ENCODE assay signal across 14 mouse cellular contexts in the genomic region with DNA sequence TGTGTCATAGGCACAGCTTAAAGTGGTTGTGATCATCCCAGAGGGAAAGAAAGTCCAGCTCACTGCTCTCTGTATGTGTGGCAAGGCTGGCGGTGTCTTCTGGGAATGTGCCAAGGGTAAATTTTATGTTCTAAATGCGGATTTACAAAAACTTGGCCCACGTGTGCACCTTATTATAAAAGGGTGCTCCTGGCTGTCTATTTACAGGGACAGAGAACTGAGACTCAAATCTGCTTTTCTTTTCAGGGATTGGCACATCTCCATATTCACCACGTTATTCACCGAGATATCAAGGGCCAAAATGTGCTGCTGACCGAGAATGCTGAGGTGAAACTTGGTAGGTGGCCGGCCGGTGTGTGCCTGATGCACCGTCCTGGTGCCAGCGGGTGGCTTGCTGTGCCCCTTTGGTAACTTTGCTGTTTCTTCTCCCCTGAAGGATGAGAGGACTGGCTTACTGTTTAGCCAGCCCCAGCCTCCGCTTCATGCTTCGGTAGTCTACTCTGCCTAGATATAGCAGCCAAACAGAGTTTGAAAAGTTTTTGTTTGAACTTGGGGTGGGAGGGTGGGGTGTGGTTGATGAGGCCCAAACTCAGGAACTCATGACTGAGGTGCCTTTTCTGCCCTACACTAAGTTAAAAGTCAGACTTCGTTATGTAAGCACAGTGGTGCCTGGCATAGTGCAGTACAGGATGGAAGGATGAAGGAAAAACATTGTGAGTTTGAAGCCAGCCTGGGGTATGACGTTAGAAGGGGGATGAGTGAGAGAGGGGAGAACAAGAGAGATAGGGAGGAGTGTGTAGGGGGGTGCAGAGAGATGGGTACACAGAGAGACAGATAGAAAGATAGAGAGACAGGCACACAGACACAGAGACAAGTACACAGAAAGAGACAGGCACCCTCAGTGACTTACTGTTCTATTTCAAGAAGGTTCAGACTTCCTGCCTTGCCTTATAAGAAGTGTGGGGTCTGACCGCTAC.
A peak's percentile ranks its signal among the peaks of the same experiment; 100 is the strongest.
DNase-seq lines count a peak whose midpoint lies in the region; ATAC-seq lines count a peak whose summit lies in the region.
"Had no signal": no experiment of that assay in that cellular context is flagged by ENCODE, and none has a peak within 500 bp of the region (broad histone marks: within the 10 kb centered on the region; RNA-seq: fewer than 3 reads in every experiment).

No protein-coding gene starts in this region.

- 71% methylated on average over 15 of the region's 15 CpGs for WGBS in forebrain, embryonic 13.5 days
- whole genome bisulfite sequencing in forebrain, embryonic 11.5 days = 92% methylated on average over 15 of the region's 15 CpGs
- WGBS in kidney, embryonic 14.5 days = 90% methylated on average over 15 of the region's 15 CpGs
- 78% methylated on average over 15 of the region's 15 CpGs for WGBS in kidney, embryonic 16.5 days

- ATAC-seq in forebrain, embryonic 13.5 days = no peak
- no peak for ATAC-seq in forebrain, embryonic 11.5 days (replicated peaks; ENCODE audit: low FRiP score)
- no peak for ATAC-seq in kidney, embryonic 14.5 days (ENCODE audit: low FRiP score, low TSS enrichment)
- ATAC-seq in kidney, embryonic 16.5 days (ENCODE audit: low FRiP score, low TSS enrichment) = peak; percentile 69
- ATAC-seq: hindbrain, postnatal 0 days had no signal

- H3K27ac ChIP-seq in forebrain, embryonic 13.5 days = peak overlapping the region; percentile 51; the same call in 1 of the 2 replicates
- H3K27ac ChIP-seq in forebrain, embryonic 11.5 days (ENCODE audit: low read depth, low read length) = no peak overlapping the region
- no peak overlapping the region for H3K27ac ChIP-seq in kidney, embryonic 14.5 days (ENCODE audit: low read depth, low read length)
- H3K27ac ChIP-seq in kidney, embryonic 16.5 days (ENCODE audit: low read length) = 0 out of 2 replicates have a peak overlapping the region, but pooled peaks have one; percentile 10
- H3K27ac ChIP-seq: embryonic facial prominence, embryonic 12.5 days had no signal

- no peaks in the 10 kb centered on the region for H3K27me3 ChIP-seq in forebrain, embryonic 13.5 days
- H3K27me3 ChIP-seq in forebrain, embryonic 11.5 days (ENCODE audit: control insufficient read depth, insufficient read depth, low read length) = no peaks in the 10 kb centered on the region
- no peaks in the 10 kb centered on the region for H3K27me3 ChIP-seq in kidney, embryonic 14.5 days (ENCODE audit: control insufficient read depth, insufficient read depth, low read length)
- H3K27me3 ChIP-seq in kidney, embryonic 16.5 days (ENCODE audit: insufficient read depth, low read length) = no peaks in the 10 kb centered on the region
- H3K27me3 ChIP-seq: embryonic facial prominence, embryonic 12.5 days; megakaryocyte, embryonic 14.5 days had no signal

- DNase-seq in forebrain, embryonic 11.5 days (ENCODE audit: low spot score) = no peak
- peak; percentile 28 for DNase-seq in kidney, adult 18-20 months
- DNase-seq in CD4-positive helper T cell, adult 2 months (ENCODE audit: low read depth, low spot score) = peak; percentile 26
- DNase-seq in adrenal gland, postnatal 10 days = no peak
- no peak for DNase-seq in adrenal gland, postnatal 14 days
- DNase-seq: adrenal gland, postnatal 25 days; cerebellum, postnatal 25 days; lung, embryonic 14.5 days had no signal

- H3K9ac ChIP-seq in forebrain, embryonic 13.5 days = no peak overlapping the region
- no peak overlapping the region for H3K9ac ChIP-seq in forebrain, embryonic 11.5 days (ENCODE audit: low read length)
- no peak overlapping the region for H3K9ac ChIP-seq in kidney, embryonic 14.5 days (ENCODE audit: low read depth, low read length)
- no peak overlapping the region for H3K9ac ChIP-seq in kidney, embryonic 16.5 days (replicated peaks; ENCODE audit: low read length)
- H3K9ac ChIP-seq: embryonic facial prominence, embryonic 12.5 days; lung, embryonic 14.5 days had no signal

- no peaks in the 10 kb centered on the region for H3K9me3 ChIP-seq in forebrain, embryonic 13.5 days (replicated peaks)
- H3K9me3 ChIP-seq in forebrain, embryonic 11.5 days (ENCODE audit: control insufficient read depth, low read length) = no peaks in the 10 kb centered on the region
- no peaks in the 10 kb centered on the region for H3K9me3 ChIP-seq in kidney, embryonic 14.5 days (ENCODE audit: control insufficient read depth, low read length)
- no peaks in the 10 kb centered on the region for H3K9me3 ChIP-seq in kidney, embryonic 16.5 days (ENCODE audit: low read length)
- H3K9me3 ChIP-seq: embryonic facial prominence, embryonic 12.5 days; megakaryocyte, embryonic 14.5 days had no signal

- H3K36me3 ChIP-seq in forebrain, embryonic 13.5 days (ENCODE audit: poor library complexity, severe bottlenecking) = peaks cover 86% of the 10 kb centered on the region
- H3K36me3 ChIP-seq in forebrain, embryonic 11.5 days (ENCODE audit: control insufficient read depth, insufficient read depth, low read length) = peaks cover 11% of the 10 kb centered on the region; the same call in 1 of the 2 replicates
- peaks cover 87% of the 10 kb centered on the region for H3K36me3 ChIP-seq in kidney, embryonic 14.5 days (ENCODE audit: control insufficient read depth, insufficient read depth, low read length)
- peaks cover 49% of the 10 kb centered on the region for H3K36me3 ChIP-seq in kidney, embryonic 16.5 days (ENCODE audit: insufficient read depth, low read length)

- H3K4me2 ChIP-seq in forebrain, embryonic 13.5 days = no peak overlapping the region
- H3K4me2 ChIP-seq in forebrain, embryonic 11.5 days (ENCODE audit: low read depth, low read length, severe bottlenecking) = no peak overlapping the region
- H3K4me2 ChIP-seq in kidney, embryonic 14.5 days (replicated peaks; ENCODE audit: low read depth, low read length) = no peak overlapping the region
- H3K4me2 ChIP-seq in kidney, embryonic 16.5 days (replicated peaks; ENCODE audit: low read depth, low read length) = no peak overlapping the region
- H3K4me2 ChIP-seq: embryonic facial prominence, embryonic 12.5 days; lung, embryonic 14.5 days had no signal

- no peak overlapping the region for H3K4me3 ChIP-seq in forebrain, embryonic 13.5 days
- no peak overlapping the region for H3K4me3 ChIP-seq in forebrain, embryonic 11.5 days (ENCODE audit: low read depth, low read length)
- no peak overlapping the region for H3K4me3 ChIP-seq in kidney, embryonic 14.5 days (ENCODE audit: low read length)
- H3K4me3 ChIP-seq in kidney, embryonic 16.5 days (ENCODE audit: low read length) = no peak overlapping the region
- H3K4me3 ChIP-seq: embryonic facial prominence, embryonic 12.5 days; megakaryocyte, embryonic 14.5 days had no signal

- peaks cover 44% of the 10 kb centered on the region for H3K4me1 ChIP-seq in forebrain, embryonic 13.5 days
- H3K4me1 ChIP-seq in forebrain, embryonic 11.5 days (replicated peaks; ENCODE audit: control insufficient read depth, insufficient read depth, low read length) = no peaks in the 10 kb centered on the region
- H3K4me1 ChIP-seq in kidney, embryonic 14.5 days (ENCODE audit: control insufficient read depth, insufficient read depth, low read length) = no peaks in the 10 kb centered on the region
- H3K4me1 ChIP-seq in kidney, embryonic 16.5 days (ENCODE audit: insufficient read depth, low read length) = peaks cover 10% of the 10 kb centered on the region; the same call in 1 of the 2 replicates
- H3K4me1 ChIP-seq: embryonic facial prominence, embryonic 12.5 days had no signal

Comparison
In these comparisons a context has a peak if more than half of its experiments do, and no peak if none do; other contexts are left out.
1. H3K27ac ChIP-seq: peak in forebrain, embryonic 13.5 days (single experiment) and kidney, embryonic 16.5 days (single experiment); none in forebrain, embryonic 11.5 days (single experiment) and kidney, embryonic 14.5 days (single experiment).
2. DNase-seq: peak in kidney, adult 18-20 months (single experiment) and CD4-positive helper T cell, adult 2 months (single experiment); none in forebrain, embryonic 11.5 days (single experiment), adrenal gland, postnatal 10 days (single experiment) and adrenal gland, postnatal 14 days (single experiment).